Mouse (Mus musculus) hindbrain, embryonic 16.5 days (tissue): ENCODE data around the gene Cdk12. TPM values are rescaled to one million over a fixed set of nuclear protein-coding genes. Genes with fewer than 3 reads are reported as not detected.
"Not testable (repeated sequence)": the region's sequence is repeated elsewhere in the genome, so short reads cannot be mapped to it uniquely, and the experiment has no call there.

ENCODE experiments used
- ATAC-seq: fragments of 200-750 bp; cut with Nextera tagmentation; 2 replicates; pipeline ENCODE4 v1.8.0; 2017; ENCODE audit warnings: moderate TSS enrichment, moderate library complexity
- H3K27ac ChIP-seq: fragments of 300-500 bp; sonication (generic); 2 replicates; pipeline ENCODE4 v1.5.1; 2014; ENCODE audit warnings: low read depth, mild to moderate bottlenecking, control low read depth, low read length, moderate library complexity
- H3K27me3 ChIP-seq: fragments of 300-500 bp; sonication (generic); replicated peaks from 2 replicates; pipeline ENCODE4 v1.6.1; 2014; ENCODE audit warnings: low read length; ENCODE audit not compliant: control insufficient read depth, insufficient read depth
- H3K36me3 ChIP-seq: fragments of 300-500 bp; sonication (generic); 2 replicates; pipeline ENCODE4 v1.6.1; 2014; ENCODE audit warnings: mild to moderate bottlenecking, low read length, moderate library complexity, mixed read lengths; ENCODE audit not compliant: control insufficient read depth, insufficient read depth
- H3K4me1 ChIP-seq: fragments of 300-500 bp; sonication (generic); 2 replicates; pipeline ENCODE4 v1.6.1; 2014; ENCODE audit warnings: low read depth, low read length; ENCODE audit not compliant: control insufficient read depth, insufficient read depth
- H3K4me2 ChIP-seq: fragments of 300-500 bp; sonication (generic); 2 replicates; pipeline ENCODE4 v1.6.1; 2014; ENCODE audit warnings: mild to moderate bottlenecking, low read length, control low read depth, moderate library complexity
- H3K4me3 ChIP-seq: fragments of 300-500 bp; sonication (generic); 2 replicates; pipeline ENCODE4 v1.5.1; 2014; ENCODE audit warnings: mild to moderate bottlenecking, low read length, control low read depth, moderate library complexity
- H3K9ac ChIP-seq: fragments of 300-500 bp; sonication (generic); 2 replicates; pipeline ENCODE4 v1.6.1; 2014; ENCODE audit warnings: low read depth, mild to moderate bottlenecking, control low read depth, low read length, moderate library complexity
- H3K9me3 ChIP-seq: fragments of 300-500 bp; sonication (generic); 2 replicates; pipeline ENCODE4 v1.6.1; 2014; ENCODE audit warnings: mild to moderate bottlenecking, low read length, moderate library complexity; ENCODE audit not compliant: control insufficient read depth
- WGBS: fragments of 180-500 bp; shearing (Covaris S2); extraction: QIAGEN DNeasy Blood & Tissue Kit; methylation state at CpG from one replicate; pipeline ENCODE4 v1.1.7; 2014; 5-methylcytosine and 5-hydroxymethylcytosine counted together
- polyA plus RNA-seq: library from polyadenylated mRNA; unstranded; fragments of >200 nt; fragmentation: Nextera tagmentation; extraction: Ambion mirVana; gene quantifications from 2 replicates; pipeline ENCODE4 v1.2.1, GENCODE M21; 2015

Cdk12 gene
- polyA plus RNA-seq = 6.1 and 7.7 TPM in 2 replicates

DNA sequence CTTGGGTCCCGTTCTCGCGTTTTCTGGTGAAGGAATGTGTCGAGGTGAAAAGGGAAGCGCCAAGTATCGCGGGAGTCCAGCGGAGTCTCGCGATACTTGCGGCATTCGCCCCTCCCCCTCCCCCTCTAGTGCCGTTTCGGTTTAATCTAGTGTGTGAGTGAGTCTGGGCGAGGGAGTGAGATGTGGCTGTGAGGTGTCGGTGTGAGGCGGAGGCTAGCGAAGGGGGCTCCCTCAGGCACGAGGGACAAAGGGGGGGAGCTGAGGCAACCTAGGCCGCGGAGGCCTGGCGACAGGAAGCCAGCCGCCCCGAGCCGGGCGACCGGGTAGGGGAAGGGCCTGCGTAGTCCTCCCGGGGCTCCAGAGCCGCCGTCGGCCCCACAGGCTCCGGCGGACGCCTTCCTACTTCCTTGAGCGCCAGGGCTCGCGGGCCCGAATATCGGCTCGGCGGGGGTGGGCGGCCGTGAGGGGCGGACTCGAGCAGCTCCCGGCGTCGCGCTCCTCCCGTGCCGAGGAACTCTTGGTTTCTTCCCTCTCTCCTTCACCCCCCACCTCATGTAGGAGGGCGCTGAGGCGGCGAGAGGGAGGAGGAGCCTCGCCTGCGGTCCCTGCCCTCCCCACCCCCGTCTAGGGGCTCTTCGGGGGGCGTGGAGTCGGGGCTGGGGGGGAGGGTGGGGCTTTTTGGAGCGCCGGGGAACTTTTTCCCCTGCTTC, at the start of gene Cdk12:
Cdk12 (plus strand) TSS at position 419 of the 710 bp plus-strand sequence.
- peak; percentile 94 for ATAC-seq
- under 1% methylated on average over 52 of the region's 63 CpGs for WGBS
- no peaks in the 10 kb centered on the region for H3K27me3 ChIP-seq
- peak within 1 kb of the TSS; percentile 100 for H3K27ac ChIP-seq
- peak within 1 kb of the TSS; percentile 99 for H3K4me3 ChIP-seq
- peaks cover 22% of the 10 kb centered on the region for H3K4me1 ChIP-seq
- H3K9me3 ChIP-seq = no peaks in the 10 kb centered on the region
- H3K36me3 ChIP-seq = no peaks in the 10 kb centered on the region
- peak within 1 kb of the TSS; percentile 90 for H3K4me2 ChIP-seq
- H3K9ac ChIP-seq = peak within 1 kb of the TSS; percentile 93

DNA sequence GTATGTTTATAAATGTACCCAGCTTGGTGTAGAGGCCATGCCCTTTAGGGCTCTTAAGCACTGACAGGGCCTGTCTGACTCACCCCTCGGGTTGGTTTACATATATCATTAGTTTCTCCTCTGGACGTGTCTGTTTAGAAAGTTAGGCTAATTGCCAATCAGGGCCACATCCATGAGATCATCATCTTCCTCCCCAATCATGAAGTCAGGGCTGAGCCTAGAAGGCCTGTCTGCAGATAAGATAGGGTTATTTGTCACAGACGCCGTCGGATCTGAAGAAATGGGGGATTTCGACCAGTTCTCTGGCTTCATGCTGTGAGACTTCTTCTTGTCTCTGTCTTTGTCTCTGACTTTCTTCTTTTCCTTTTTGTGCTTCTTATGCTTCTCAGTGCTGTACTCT, 47.8 kb upstream of the Cdk12 start:
- WGBS = 85% methylated on average over 6 of the region's 6 CpGs
- Histone ChIP-seq H3K9ac (no peak overlapping the region), H3K4me2 (no peak overlapping the region), H3K4me3 (no peak overlapping the region), H3K36me3 (peaks cover 24% of the 10 kb centered on the region), H3K4me1 (peaks cover 2% of the 10 kb centered on the region; the same call in 1 of the 2 replicates), H3K9me3 (no peaks in the 10 kb centered on the region), H3K27me3 (no peaks in the 10 kb centered on the region), H3K27ac (no peak overlapping the region)
- no peak for ATAC-seq

DNA sequence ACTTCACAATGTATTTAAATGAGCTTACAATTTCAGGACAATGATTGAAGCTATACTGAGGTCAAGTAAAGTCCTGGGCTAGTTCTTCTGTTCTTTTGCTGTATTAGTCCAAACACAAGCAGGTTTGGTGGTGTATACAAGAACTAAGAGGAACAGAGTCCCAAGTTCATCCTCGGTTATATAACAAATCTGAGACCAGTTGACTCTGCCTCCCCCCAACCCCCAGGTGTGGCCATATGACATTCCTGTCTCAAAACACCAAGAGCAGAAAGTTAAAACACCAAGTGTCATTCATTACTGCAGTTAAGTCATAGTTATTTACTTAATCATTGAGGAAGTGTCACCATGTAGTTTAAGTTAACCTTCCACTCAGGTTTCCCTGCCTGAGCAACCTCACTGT, 34.5 kb upstream of the Cdk12 start:
- Histone ChIP-seq H3K4me2 (no peak overlapping the region), H3K9ac (no peak overlapping the region), H3K36me3 (peaks cover 31% of the 10 kb centered on the region), H3K4me1 (no peaks in the 10 kb centered on the region), H3K27ac (no peak overlapping the region), H3K27me3 (no peaks in the 10 kb centered on the region), H3K4me3 (no peak overlapping the region), H3K9me3 (no peaks in the 10 kb centered on the region)
- no peak for ATAC-seq
- 96% methylated on average over 1 of the region's 1 CpGs for WGBS

DNA sequence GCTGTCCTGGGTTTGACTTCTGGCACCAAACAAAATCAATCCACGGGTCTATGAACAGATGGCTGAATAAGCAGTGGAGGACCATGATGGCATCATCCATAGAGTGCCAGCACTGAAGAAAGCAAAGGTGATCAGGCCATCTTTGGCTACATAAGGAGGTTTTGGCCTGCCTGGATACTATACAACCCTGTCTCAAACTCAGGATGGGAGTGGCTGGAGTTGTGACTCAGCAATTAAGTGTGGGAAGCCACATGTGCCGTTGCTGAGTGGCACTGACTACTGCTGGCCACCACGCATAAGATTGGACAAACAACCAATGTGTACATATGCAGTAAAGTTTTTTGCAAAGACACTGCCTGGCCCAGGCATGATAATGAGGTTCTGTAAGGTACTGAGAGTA, 20.7 kb upstream of the Cdk12 start:
- H3K9me3 ChIP-seq, H3K27me3 ChIP-seq, H3K27ac ChIP-seq, H3K4me2 ChIP-seq, H3K9ac ChIP-seq, H3K4me3 ChIP-seq, H3K4me1 ChIP-seq, ATAC-seq: not testable (repeated sequence)
- 96% methylated on average over 3 of the region's 3 CpGs for WGBS
- peaks cover 27% of the 10 kb centered on the region for H3K36me3 ChIP-seq

DNA sequence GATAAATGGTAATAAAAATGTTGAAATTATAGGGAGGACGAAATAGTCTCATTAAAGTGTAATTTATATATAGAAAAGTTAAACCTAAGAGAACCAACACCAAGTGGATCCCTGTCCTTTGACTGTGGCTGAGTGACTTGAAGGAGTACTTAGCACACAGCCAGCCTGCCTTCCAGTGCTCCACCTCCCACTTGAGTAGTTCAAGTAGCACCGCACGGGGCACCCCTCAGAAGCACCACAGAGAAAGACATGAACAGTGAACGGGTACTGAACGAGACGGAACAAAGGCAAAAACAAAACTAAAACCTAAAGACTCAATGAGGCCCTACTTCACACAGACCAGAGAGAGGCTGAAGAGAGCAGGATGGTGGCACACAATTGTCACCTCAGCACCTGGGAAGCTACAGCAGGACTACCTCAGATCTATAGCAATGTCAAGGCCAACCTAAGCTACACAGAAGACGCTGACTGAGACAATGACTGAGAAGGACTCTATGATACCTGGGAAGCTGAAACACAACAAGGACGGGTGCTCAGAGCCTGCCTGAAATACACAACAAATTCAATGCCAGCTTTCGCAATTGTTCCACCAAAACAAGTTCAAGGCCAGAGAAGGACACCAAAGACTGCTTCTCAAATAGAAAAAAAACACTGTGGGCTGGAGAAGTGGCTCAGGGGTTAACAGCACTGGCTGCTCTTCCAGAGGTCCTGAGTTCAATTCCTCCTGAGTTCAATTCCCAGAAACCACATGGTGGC, 15.0 kb upstream of the Cdk12 start:
- no peaks in the 10 kb centered on the region for H3K9me3 ChIP-seq
- no peak overlapping the region for H3K27ac ChIP-seq
- ATAC-seq = no peak
- no peak overlapping the region for H3K4me2 ChIP-seq
- H3K4me3 ChIP-seq = no peak overlapping the region
- no peak overlapping the region for H3K9ac ChIP-seq
- H3K4me1 ChIP-seq = peaks cover 6% of the 10 kb centered on the region
- H3K27me3 ChIP-seq = no peaks in the 10 kb centered on the region
- H3K36me3 ChIP-seq = peaks cover 34% of the 10 kb centered on the region
- 93% methylated on average over 9 of the region's 9 CpGs for WGBS

DNA sequence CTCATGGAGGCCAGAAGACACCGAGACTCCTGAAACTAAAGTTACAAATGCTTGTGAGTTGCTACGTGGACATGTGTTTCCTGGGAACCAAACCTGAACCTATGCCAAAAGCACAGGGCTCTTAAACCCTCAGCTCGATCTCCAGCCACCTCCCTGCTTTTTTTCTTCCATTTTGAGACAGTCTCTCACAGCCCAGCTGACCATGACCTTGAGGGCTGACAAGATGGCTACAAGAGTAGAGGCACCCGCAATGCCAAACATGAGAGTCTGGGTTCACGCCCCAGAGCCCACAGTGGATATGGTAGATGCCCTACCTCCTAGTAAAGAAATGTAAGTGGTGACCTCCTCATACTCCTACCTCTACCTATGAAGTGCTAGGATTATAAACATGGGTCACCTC, 12.0 kb upstream of the Cdk12 start:
- H3K36me3 ChIP-seq = peaks cover 19% of the 10 kb centered on the region
- no peak overlapping the region for H3K27ac ChIP-seq
- no peak overlapping the region for H3K9ac ChIP-seq
- peaks cover 6% of the 10 kb centered on the region for H3K4me1 ChIP-seq
- 82% methylated on average over 5 of the region's 5 CpGs for WGBS
- no peak overlapping the region for H3K4me2 ChIP-seq
- no peak overlapping the region for H3K4me3 ChIP-seq
- H3K9me3 ChIP-seq = no peaks in the 10 kb centered on the region
- no peaks in the 10 kb centered on the region for H3K27me3 ChIP-seq
- ATAC-seq = no peak

DNA sequence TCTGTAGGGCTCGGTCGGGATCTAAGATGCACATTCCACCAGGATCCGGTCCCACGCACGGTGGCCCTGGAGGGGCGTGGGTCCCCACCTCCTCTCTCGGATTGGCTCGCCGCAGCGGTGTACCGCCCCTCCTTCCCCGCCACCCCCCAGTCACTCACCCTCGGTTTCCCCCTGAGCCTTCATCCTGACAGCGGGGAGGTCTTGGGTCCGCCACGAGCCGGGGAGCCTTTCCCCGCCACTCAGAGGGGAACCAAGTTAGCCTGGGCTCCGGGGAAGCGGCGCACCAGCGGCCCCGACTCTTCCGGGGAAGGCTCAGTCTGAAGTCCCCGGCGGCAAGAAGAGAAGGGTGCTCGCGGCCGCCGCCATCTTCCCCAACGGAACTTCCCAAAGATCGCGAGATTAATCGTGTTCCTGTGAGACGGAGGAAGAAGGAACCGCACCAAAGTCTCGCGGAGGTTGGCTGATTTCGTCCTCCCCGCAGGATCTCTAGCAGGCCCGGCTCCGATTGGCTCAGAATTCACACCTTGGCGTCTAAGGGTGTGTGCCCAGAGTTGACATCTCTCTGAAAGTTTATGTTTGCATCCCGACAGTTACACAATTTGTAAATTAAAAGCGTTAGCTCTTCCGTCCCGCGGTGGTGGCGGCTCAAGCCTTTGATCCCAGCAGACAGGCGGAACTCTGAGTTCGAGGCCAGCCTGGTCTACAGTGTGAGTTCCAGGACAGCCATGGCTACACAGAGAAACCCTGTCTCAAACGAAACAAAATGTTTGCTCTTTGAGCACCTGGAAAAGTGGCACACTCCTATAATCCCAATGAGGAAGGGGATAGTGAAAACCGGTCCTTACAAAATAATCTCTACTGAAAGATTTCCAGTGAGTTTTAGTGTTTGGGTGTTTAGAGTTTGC, 9.7 kb upstream of the Cdk12 start, which contains the start of gene Med1:
Med1 (minus strand) TSS at position 393 of the 905 bp plus-strand sequence.
- no peaks in the 10 kb centered on the region for H3K9me3 ChIP-seq
- H3K36me3 ChIP-seq = peaks cover 13% of the 10 kb centered on the region
- H3K27ac ChIP-seq = peak within 1 kb of the TSS; percentile 93
- under 1% methylated on average over 53 of the region's 53 CpGs for WGBS
- peak within 1 kb of the TSS; percentile 68 for H3K4me2 ChIP-seq
- H3K4me3 ChIP-seq = peak within 1 kb of the TSS; percentile 70
- H3K27me3 ChIP-seq = no peaks in the 10 kb centered on the region
- peaks cover 6% of the 10 kb centered on the region for H3K4me1 ChIP-seq
- peak within 1 kb of the TSS; percentile 81 for H3K9ac ChIP-seq
- ATAC-seq = peak; percentile 98

DNA sequence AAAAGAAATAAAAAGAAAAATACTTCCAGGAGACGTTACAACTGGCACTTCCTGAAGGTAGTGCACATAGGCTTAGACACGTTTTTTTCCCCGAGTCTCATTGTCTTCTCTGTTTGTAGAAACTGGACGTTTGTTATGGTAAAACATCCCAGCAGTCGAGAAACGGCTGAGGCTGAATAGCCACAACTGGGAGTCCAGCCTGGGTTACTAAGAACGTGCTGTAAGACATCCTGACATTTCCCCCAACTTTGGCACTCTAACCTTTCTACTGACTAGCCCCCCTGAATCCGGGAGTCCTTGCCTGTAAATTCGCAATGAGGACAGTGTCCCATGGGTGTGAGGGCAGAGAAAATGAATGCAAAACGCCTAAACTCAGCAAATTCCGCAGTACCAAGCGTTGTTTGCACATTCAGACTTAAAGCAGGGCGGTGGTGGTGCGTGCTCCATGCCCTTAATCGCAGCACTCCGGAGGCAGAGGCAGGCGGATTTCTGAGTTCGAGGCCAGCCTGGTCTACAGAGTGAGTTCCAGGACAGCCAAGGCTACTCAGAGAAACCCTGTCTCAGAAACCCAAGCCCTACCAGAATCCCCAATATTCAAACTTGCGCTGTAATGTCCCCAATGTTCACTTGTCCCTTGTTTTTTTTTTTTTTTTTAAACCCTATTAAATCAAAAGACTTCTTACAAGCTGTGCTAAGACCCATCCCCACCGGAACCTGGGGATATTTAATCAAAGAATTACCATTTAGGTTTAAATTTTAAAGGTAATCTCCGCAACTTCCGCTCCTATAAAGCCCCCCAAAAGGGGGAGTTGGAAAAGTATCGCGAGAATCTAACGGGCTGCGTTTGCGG, 843 bp upstream of the Cdk12 start:
- no peaks in the 10 kb centered on the region for H3K27me3 ChIP-seq
- 2% methylated on average over 27 of the region's 27 CpGs for WGBS
- ATAC-seq = no peak
- H3K36me3 ChIP-seq = no peaks in the 10 kb centered on the region
- peak overlapping the region; percentile 78 for H3K27ac ChIP-seq
- peaks cover 17% of the 10 kb centered on the region for H3K4me1 ChIP-seq
- H3K9me3 ChIP-seq = no peaks in the 10 kb centered on the region
- peak overlapping the region; percentile 99 for H3K4me3 ChIP-seq
- H3K9ac ChIP-seq = peak overlapping the region; percentile 76
- H3K4me2 ChIP-seq = peak overlapping the region; percentile 88
